Comparison of ENCODE assay signal across 9 mouse cellular contexts in the genomic region with DNA sequence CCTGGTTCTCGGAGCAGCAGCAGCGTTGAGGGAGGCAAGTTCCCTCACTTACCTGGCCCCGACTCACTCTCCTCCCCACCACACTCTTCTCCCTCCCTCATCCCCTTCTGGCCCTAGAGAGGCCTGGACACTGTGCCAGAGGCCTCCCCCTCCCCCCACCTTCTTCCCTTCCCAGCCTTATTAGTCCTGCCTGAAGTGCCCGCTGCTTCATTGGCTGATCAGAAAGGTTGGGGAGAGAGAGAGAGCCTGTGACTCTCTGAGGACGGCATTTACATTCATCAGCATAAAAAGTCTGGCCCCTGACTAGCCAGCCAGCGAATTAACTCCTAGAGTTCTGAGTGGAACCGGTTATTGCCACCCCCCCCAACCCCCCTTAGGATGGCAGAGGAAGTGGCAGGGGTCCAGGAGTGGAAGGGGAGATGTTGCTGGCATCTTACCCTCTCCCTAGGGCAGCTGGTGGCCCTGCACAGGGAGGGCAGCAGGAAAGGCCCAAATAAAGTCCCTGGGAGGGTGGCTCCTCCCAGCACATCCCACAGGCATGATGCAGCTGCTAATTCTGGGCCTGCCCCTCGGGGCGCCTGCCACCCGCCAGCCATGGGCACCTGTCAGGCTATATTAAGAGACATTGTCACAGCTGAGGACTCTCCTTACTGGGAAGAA. TPM values are rescaled to one million over a fixed set of nuclear protein-coding genes. Genes with fewer than 3 reads are reported as not detected.
DNase-seq lines count a peak whose midpoint lies in the region; ATAC-seq and TF ChIP-seq lines count a peak whose summit lies in the region.
"Had no signal": no experiment of that assay in that cellular context is flagged by ENCODE, and none has a peak within 500 bp of the region (broad histone marks: within the 10 kb centered on the region; RNA-seq: fewer than 3 reads in every experiment).

No protein-coding gene starts in this region.

- peak; percentile 74 for TF ChIP-seq EP300 in heart, postnatal 0 days (IDR thresholded peaks at IDR 0.05; ENCODE audit: low read depth)

- peaks cover 56% of the 10 kb centered on the region for H3K4me1 ChIP-seq in forebrain, embryonic 12.5 days
- peaks cover 30% of the 10 kb centered on the region for H3K4me1 ChIP-seq in heart, postnatal 0 days (ENCODE audit: control insufficient read depth, insufficient read depth)
- peaks cover 59% of the 10 kb centered on the region for H3K4me1 ChIP-seq in midbrain, embryonic 13.5 days (replicated peaks)

- H3K36me3 ChIP-seq in forebrain, embryonic 12.5 days (replicated peaks): peaks cover 29% of the 10 kb centered on the region
- H3K36me3 ChIP-seq in heart, postnatal 0 days (replicated peaks; ENCODE audit: control insufficient read depth, insufficient read depth, low read length): peaks cover 33% of the 10 kb centered on the region
- H3K36me3 ChIP-seq in midbrain, embryonic 13.5 days: peaks cover 44% of the 10 kb centered on the region

- peak overlapping the region; percentile 88 for H3K27ac ChIP-seq in forebrain, embryonic 12.5 days
- H3K27ac ChIP-seq in heart, postnatal 0 days (ENCODE audit: low read depth): peak overlapping the region; percentile 100
- peak overlapping the region; percentile 98 for H3K27ac ChIP-seq in midbrain, embryonic 13.5 days

- DNase-seq in urinary bladder, postnatal 14 days (ENCODE audit: low spot score): peak; percentile 26
- DNase-seq in urinary bladder, postnatal 36 days (ENCODE audit: low spot score in 2 of 2): no peak
- DNase-seq in heart, postnatal 0 days (ENCODE audit: low spot score): peak; percentile 92
- no peak for DNase-seq in spleen, postnatal 4 days (ENCODE audit: low spot score in 2 of 2)
- DNase-seq in urinary bladder, postnatal 10 days (ENCODE audit: low spot score): no peak
- DNase-seq in thymus, postnatal 25 days: no peak

- H3K4me2 ChIP-seq in forebrain, embryonic 12.5 days: peak overlapping the region; percentile 84
- H3K4me2 ChIP-seq in heart, postnatal 0 days (ENCODE audit: low read depth, low read length): peak overlapping the region; percentile 32
- peak overlapping the region; percentile 98 for H3K4me2 ChIP-seq in midbrain, embryonic 13.5 days (replicated peaks)

- no peaks in the 10 kb centered on the region for H3K9me3 ChIP-seq in forebrain, embryonic 12.5 days
- H3K9me3 ChIP-seq in heart, postnatal 0 days (replicated peaks; ENCODE audit: control insufficient read depth, low read length): no peaks in the 10 kb centered on the region
- H3K9me3 ChIP-seq in midbrain, embryonic 13.5 days: no peaks in the 10 kb centered on the region

- peak overlapping the region; percentile 47 for H3K9ac ChIP-seq in forebrain, embryonic 12.5 days
- peak overlapping the region; percentile 48 for H3K9ac ChIP-seq in heart, postnatal 0 days (replicated peaks; ENCODE audit: low read depth, low read length)
- H3K9ac ChIP-seq in midbrain, embryonic 13.5 days (replicated peaks): peak overlapping the region; percentile 98

- peak overlapping the region; percentile 23 for H3K4me3 ChIP-seq in forebrain, embryonic 12.5 days (replicated peaks)
- H3K4me3 ChIP-seq in heart, postnatal 0 days (ENCODE audit: low read depth, low read length): no peak overlapping the region
- H3K4me3 ChIP-seq in midbrain, embryonic 13.5 days (replicated peaks): peak overlapping the region; percentile 79

- H3K27me3 ChIP-seq in forebrain, embryonic 12.5 days: no peaks in the 10 kb centered on the region
- H3K27me3 ChIP-seq in heart, postnatal 0 days (ENCODE audit: control insufficient read depth, insufficient read depth, low read length): no peaks in the 10 kb centered on the region
- no peaks in the 10 kb centered on the region for H3K27me3 ChIP-seq in midbrain, embryonic 13.5 days

- no peak for TF ChIP-seq CTCF in heart, postnatal 0 days (IDR thresholded peaks at IDR 0.05; ENCODE audit: low read depth)

- ATAC-seq in forebrain, embryonic 12.5 days (ENCODE audit: low FRiP score): no peak
- ATAC-seq in heart, postnatal 0 days (ENCODE audit: insufficient read depth, low read depth): peak; percentile 72
- ATAC-seq in midbrain, embryonic 13.5 days: peak; percentile 17; the same call in 1 of the 2 replicates

- WGBS in forebrain, embryonic 12.5 days: 6% methylated on average over 7 of the region's 10 CpGs
- 18% methylated on average over 10 of the region's 10 CpGs for WGBS in heart, postnatal 0 days
- WGBS in midbrain, embryonic 13.5 days: 7% methylated on average over 10 of the region's 10 CpGs

RNA-seq across cellular contexts. Expression of a gene that starts 4.0 kb away (rescaled TPM):
- 26.0 and 32.3 TPM in 2 replicates for polyA plus RNA-seq in forebrain, embryonic 12.5 days (2016; fragmentation: Nextera tagmentation; extraction: Ambion mirVana)
- total RNA-seq in heart, postnatal 0 days (2014; rRNA removed; ENCODE audit: low replicate concordance): 41.8 and 59.1 TPM in 2 replicates
- 12.5 and 18.2 TPM in 2 replicates for polyA plus RNA-seq in heart, postnatal 0 days (2015; fragmentation: Nextera tagmentation; extraction: Ambion mirVana)
- 45.9 and 58.2 TPM in 2 replicates for polyA plus RNA-seq in midbrain, embryonic 13.5 days (2015; fragmentation: Nextera tagmentation; extraction: Ambion mirVana)

RNA-seq across cellular contexts. Expression of a gene that starts 15.8 kb away (rescaled TPM):
- polyA plus RNA-seq in forebrain, embryonic 12.5 days (2016; fragmentation: Nextera tagmentation; extraction: Ambion mirVana): 0.85 and 1.1 TPM in 2 replicates
- total RNA-seq in heart, postnatal 0 days (2014; rRNA removed; ENCODE audit: low replicate concordance): not detected in 2 replicates
- 0.19 and 0.41 TPM in 2 replicates for polyA plus RNA-seq in heart, postnatal 0 days (2015; fragmentation: Nextera tagmentation; extraction: Ambion mirVana)
- polyA plus RNA-seq in midbrain, embryonic 13.5 days (2015; fragmentation: Nextera tagmentation; extraction: Ambion mirVana): 0.49 and 0.50 TPM in 2 replicates
- total RNA-seq: layer of hippocampus, postnatal 25 days had no signal

RNA-seq across cellular contexts. Expression of a gene that starts 37.1 kb away (rescaled TPM):
- polyA plus RNA-seq in forebrain, embryonic 12.5 days (2016; fragmentation: Nextera tagmentation; extraction: Ambion mirVana): 4.2 and 5.4 TPM in 2 replicates
- 4.1 and 13.2 TPM in 2 replicates for total RNA-seq in heart, postnatal 0 days (2014; rRNA removed; ENCODE audit: low replicate concordance)
- polyA plus RNA-seq in heart, postnatal 0 days (2015; fragmentation: Nextera tagmentation; extraction: Ambion mirVana): 5.0 and 5.3 TPM in 2 replicates
- polyA plus RNA-seq in midbrain, embryonic 13.5 days (2015; fragmentation: Nextera tagmentation; extraction: Ambion mirVana): 14.8 and 15.2 TPM in 2 replicates

RNA-seq across cellular contexts. Expression of a gene that starts 46.7 kb away (rescaled TPM):
- 640 and 653 TPM in 2 replicates for polyA plus RNA-seq in forebrain, embryonic 12.5 days (2016; fragmentation: Nextera tagmentation; extraction: Ambion mirVana)
- 166 and 201 TPM in 2 replicates for total RNA-seq in heart, postnatal 0 days (2014; rRNA removed; ENCODE audit: low replicate concordance)
- polyA plus RNA-seq in heart, postnatal 0 days (2015; fragmentation: Nextera tagmentation; extraction: Ambion mirVana): 398 and 438 TPM in 2 replicates
- 560 and 579 TPM in 2 replicates for polyA plus RNA-seq in midbrain, embryonic 13.5 days (2015; fragmentation: Nextera tagmentation; extraction: Ambion mirVana)

RNA-seq across cellular contexts. Expression of a gene that starts 56.7 kb away (rescaled TPM):
- 21.6 and 26.7 TPM in 2 replicates for polyA plus RNA-seq in forebrain, embryonic 12.5 days (2016; fragmentation: Nextera tagmentation; extraction: Ambion mirVana)
- 4.5 and 4.9 TPM in 2 replicates for total RNA-seq in heart, postnatal 0 days (2014; rRNA removed; ENCODE audit: low replicate concordance)
- 4.6 and 4.9 TPM in 2 replicates for polyA plus RNA-seq in heart, postnatal 0 days (2015; fragmentation: Nextera tagmentation; extraction: Ambion mirVana)
- polyA plus RNA-seq in midbrain, embryonic 13.5 days (2015; fragmentation: Nextera tagmentation; extraction: Ambion mirVana): 17.0 and 18.7 TPM in 2 replicates

Comparison
In these comparisons a context has a peak if more than half of its experiments do, and no peak if none do; other contexts are left out.
1. DNase-seq: peak in urinary bladder, postnatal 14 days (single experiment) and heart, postnatal 0 days (single experiment); none in urinary bladder, postnatal 36 days (0 of 2), spleen, postnatal 4 days (0 of 2), urinary bladder, postnatal 10 days (single experiment) and thymus, postnatal 25 days (single experiment).
2. H3K4me2 ChIP-seq: peak in every context shown above with its lines; median percentile 98 in midbrain, embryonic 13.5 days; 84 in forebrain, embryonic 12.5 days; 32 in heart, postnatal 0 days.
3. H3K9ac ChIP-seq: peak in every context shown above with its lines; median percentile 98 in midbrain, embryonic 13.5 days; 48 in heart, postnatal 0 days; 47 in forebrain, embryonic 12.5 days.
4. Peak in every context shown above with its lines, with median percentiles within 50 percentile points of each other: H3K27ac ChIP-seq.